Mouse (Mus musculus): ENCODE results near the gene Col23a1.

The Col23a1 gene

DNA sequence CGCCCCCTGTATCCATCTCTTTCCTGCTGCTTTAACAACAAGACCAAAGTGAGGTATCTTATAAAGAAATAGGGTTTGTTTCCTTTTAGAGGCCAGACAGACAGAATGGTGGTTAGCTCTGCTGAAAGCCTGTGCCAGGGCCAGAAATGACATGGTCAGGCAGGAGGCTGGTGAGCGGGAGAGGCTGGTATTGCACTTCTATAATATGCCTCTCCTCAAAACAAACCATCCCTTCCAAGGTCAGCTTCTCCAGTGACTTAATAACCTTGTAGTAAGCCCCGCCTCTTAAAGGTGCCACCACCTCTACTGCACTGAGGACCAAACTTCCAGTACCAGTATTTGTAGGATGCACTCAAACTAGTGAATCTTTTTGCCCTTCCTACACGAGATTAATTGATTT, 81.6 kb downstream of the Col23a1 start:
- in situ Hi-C loops (cut with MboI; ENCODE audit: unreplicated experiment in 2 of 2), result no loop called here

- in situ Hi-C loops (cut with MboI; ENCODE audit: unreplicated experiment in 2 of 2), result no loop called here
Measured at GRCm38 (mm10) chr11:51371926-51372325, 82.2 kb downstream of the Col23a1 start.

DNA sequence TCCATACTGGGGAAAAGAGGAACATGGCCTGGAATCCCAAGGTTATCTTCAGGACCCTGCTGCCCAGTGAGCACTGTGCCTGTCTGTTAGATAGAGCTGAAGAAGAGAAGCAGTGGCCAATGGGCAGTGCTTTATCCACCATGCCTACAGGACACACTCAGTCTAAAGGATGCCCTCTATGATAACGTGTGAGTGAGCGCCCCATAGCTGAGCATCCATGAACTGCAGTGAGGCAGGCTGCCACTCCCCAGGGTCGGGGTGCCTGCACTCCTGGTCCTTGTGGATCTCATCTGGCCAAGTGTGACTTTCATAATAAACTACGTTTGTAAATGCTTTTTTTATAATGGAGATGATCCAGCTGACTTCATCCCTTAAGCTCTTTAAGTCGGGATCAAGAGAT, 87.5 kb downstream of the Col23a1 start:
- in situ Hi-C loops (cut with MboI; ENCODE audit: unreplicated experiment in 2 of 2), result no loop called here

DNA sequence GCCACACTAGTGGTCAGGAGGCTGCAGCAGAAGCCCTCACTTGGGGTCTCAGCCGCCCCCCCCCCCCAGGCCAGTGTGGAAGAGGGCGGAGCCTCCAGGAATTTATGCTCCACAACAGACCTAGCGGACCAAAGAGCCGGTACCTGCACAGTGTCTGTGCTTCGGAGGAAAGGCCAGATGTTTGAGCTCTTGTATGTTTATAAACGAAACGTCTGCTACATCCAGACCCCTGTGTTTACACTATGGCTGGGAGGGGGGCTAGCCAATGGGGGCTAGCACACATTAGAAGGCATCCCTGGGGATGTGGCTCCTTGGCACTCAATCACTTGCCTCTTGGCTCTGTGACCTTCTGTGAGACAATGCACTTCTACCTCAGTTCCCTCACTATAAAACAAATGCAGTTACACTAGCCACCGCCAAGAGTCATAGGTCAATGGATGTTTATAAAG, 99.2 kb downstream of the Col23a1 start:
- in situ Hi-C loops (cut with MboI; ENCODE audit: unreplicated experiment in 2 of 2), result no loop called here

- in situ Hi-C loops (cut with MboI; ENCODE audit: unreplicated experiment in 2 of 2), result no loop called here
Measured at GRCm38 (mm10) chr11:51389763-51390162, 100.0 kb downstream of the Col23a1 start.

DNA sequence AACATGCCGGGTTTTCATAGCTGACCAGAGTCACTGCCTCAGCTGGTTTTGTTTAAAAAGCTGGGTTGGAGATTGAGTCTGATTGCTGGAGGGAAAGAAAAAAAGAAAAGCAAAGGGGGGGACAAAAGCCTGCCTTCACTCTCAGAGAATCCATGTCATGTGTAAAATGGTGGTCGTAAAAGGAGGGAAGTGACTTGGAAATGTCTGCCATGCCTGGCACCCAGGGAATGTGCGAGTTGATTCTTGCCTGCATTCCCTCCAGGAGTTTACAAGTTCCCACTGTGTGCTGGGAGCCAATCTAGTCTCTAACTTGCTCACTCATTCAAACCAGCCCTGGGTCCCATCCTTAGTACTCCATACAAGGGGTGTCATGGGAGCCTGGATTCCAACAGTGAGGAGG, 100.8 kb downstream of the Col23a1 start:
- in situ Hi-C loops (cut with MboI; ENCODE audit: unreplicated experiment in 2 of 2), result no loop called here

DNA sequence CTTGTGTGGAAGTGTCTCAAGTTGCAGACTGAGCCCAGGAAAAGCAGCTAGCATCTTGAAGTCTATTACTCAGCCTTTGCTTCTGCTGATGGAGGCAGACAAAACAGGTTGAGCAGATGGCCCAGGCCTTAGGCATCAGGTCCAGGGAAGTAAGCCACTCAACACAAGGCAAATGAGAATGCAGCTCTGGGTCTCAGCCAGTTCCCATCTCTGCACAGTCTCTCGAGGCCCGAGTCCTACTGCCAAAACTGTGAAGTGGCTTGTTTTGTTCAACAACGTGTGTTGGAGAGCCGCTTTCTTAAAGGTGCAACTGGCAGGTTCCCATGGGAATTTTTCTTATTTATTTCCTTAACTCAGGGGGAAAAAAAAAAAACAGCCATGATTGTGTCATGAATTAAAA, 101.8 kb downstream of the Col23a1 start:
- in situ Hi-C loops (cut with MboI; ENCODE audit: unreplicated experiment in 2 of 2), result no loop called here

GRCm38 (mm10) chr11:51394301-51394865, 104.7 kb downstream of the Col23a1 start:
- in situ Hi-C loops (cut with MboI; ENCODE audit: unreplicated experiment in 2 of 2), result no loop called here

DNA sequence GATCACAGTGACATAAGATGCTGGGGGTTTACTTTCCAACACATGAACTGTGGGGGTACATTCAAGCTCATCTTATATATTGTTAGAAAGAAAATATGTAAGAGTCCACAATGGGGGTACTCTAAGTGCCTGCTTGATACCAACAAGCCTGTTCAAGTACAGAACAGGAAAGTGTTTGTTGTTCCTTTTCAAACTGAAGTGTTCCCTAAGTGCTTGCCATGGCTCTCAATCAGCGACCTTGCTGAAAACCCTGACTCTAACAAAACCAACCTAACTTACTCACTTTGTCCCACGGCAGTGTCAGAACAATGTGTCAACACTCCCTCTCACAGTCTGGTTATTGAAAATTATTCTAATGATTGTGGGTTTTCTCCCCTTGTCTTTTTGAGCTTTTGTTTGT, 106.7 kb downstream of the Col23a1 start:
- in situ Hi-C loops (cut with MboI; ENCODE audit: unreplicated experiment in 2 of 2), result no loop called here

GRCm38 (mm10) chr11:51398084-51398483, 108.4 kb downstream of the Col23a1 start:
- in situ Hi-C loops (cut with MboI; ENCODE audit: unreplicated experiment in 2 of 2), result no loop called here

DNA sequence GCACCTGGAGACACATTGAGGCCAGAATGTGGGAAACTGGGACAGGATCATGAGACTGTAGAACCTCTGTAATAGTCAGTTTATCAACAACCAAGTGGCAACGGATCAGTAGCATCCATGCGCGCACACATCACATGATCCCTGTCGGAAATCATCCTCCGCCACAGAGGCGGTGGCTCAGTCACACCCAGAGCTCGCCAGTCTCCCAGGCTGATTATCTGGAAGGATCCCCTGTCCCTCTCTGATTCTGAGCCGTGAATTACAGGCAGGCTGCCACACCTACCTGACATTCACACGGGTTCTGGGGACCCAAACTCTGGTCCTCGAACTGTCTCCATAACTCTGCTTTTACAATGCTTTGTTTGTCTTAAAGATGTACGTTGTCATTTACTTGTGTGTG, 110.6 kb downstream of the Col23a1 start:
- in situ Hi-C loops (cut with MboI; ENCODE audit: unreplicated experiment in 2 of 2), result no loop called here

- in situ Hi-C loops (cut with MboI; ENCODE audit: unreplicated experiment in 2 of 2), result no loop called here
Measured at GRCm38 (mm10) chr11:51401481-51402128, 111.9 kb downstream of the Col23a1 start.

GRCm38 (mm10) chr11:51403886-51404285, 114.2 kb downstream of the Col23a1 start:
- in situ Hi-C loops (cut with MboI; ENCODE audit: unreplicated experiment in 2 of 2), result no loop called here

DNA sequence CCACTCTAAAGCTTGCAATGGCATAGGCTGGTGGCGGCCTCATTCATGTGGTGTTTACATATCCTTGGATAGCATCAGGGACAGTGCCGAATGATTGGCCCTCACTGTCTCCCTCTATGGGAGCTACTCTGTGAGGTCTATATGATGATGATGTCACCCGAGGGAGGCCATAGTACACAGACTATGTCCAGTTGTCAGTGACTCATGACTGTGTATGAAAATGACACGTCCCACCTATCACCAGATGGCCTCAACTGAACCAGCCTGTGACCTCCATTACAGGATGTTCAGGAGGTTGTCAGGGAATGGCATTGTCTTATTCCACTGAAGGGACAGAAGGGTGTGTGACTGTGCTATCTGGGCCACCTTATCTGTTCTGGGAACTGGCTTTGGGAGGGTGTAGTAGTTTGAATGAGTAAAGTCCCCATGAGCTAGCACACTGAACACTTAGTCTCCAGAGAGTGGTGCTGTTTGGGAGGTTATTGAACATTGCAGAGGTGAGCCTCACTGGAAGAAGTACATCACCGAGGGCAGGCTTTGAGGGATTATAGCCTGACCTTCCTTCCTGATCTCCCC, 115.2 kb downstream of the Col23a1 start:
- in situ Hi-C loops (cut with MboI; ENCODE audit: unreplicated experiment in 2 of 2), result no loop called here

- in situ Hi-C loops (cut with MboI; ENCODE audit: unreplicated experiment in 2 of 2), result no loop called here
Measured at GRCm38 (mm10) chr11:51406531-51406930, 116.8 kb downstream of the Col23a1 start.

DNA sequence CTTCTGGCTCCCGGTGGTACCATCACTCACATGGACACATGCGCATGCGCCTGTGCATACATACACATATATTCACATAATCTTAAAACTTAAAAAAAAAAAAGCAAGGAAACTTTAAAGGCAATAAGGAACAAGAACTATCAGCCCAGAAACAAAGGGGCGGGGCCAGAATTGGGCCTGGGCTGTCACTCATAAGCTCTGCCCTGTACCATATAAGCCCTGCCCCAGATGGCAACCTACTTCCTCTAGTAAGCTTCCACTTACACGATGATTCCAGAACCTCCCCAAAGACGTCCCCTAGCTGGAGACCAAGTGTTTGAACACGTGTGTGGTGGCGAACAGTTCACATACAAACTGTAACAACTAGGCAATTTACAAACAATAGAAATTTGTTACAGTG, 117.6 kb downstream of the Col23a1 start:
- in situ Hi-C loops (cut with MboI; ENCODE audit: unreplicated experiment in 2 of 2), result no loop called here

- in situ Hi-C loops (cut with MboI; ENCODE audit: unreplicated experiment in 2 of 2), result no loop called here
Measured at GRCm38 (mm10) chr11:51410771-51411170, 121.1 kb downstream of the Col23a1 start.

DNA sequence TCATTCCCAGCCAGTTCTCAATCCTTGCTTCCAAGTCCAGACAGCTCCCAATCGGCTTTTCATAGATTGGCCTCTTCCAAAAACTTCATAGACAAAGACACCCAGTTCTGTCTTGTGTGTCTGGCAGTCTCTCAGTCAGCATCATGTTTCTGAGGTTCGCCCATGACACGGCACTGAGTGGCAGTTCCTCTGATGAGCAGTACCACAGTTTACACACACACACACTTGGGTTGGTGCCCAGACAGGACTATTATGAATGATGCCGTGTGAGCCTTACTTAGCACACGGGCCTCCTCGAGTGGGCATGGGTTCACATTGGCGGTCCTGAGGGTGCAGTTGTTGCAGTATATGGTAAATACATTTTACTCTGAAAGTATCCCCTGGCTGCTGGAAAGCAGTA, 124.8 kb downstream of the Col23a1 start:
- in situ Hi-C loops (cut with MboI; ENCODE audit: unreplicated experiment in 2 of 2), result no loop called here

DNA sequence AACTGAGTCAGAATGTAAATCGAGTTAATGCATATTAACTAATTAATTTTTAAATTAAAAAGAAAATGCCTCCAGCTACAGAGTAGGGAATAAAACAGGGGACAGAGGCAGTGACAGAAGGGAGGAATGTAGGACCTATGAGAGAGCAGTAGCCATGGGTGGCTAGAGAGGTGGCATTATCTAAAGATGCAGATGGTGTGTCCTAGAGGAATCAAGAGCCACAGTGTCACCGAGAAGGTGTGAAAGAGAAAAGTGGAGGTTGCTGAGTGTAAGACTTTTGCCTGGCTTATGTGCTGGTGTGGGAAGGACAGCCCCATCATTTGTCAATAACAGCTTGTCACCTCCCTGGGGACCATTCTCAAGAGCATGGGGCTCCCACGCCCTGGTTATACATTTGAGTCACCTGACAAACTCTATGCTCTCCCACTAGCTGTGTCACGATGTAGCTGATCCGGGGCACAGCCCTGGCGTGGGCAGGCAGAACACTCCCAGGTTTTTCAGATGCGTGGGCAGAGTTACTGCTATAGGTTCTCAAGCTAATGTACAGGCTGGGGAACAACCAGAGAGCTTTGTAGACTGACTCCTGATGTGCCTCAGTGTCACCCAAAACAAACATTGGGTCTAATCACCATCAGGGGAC, 125.4 kb downstream of the Col23a1 start:
- in situ Hi-C loops (cut with MboI; ENCODE audit: unreplicated experiment in 2 of 2), result no loop called here

DNA sequence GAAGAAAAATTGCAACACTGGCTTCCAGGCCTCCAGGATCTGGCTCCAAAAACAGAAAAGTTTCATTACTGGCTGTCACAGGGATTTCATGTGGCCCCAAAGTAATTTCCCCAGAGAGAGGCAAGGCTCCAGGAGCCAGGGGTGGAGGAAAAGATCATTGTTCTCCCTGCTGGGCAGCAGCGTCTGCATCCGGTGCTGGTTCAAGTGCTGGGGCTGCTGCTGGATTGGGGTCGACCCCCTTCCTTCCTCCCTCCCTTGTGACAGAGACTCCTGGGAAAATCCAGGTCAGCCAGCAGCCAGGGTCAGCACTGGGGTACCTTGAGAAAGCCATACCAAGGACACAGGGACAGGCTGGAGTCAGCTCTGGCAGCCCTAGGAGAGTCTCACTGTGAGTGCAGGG, 129.1 kb downstream of the Col23a1 start:
- in situ Hi-C loops (cut with MboI; ENCODE audit: unreplicated experiment in 2 of 2), result no loop called here

- in situ Hi-C loops (cut with MboI; ENCODE audit: unreplicated experiment in 2 of 2), result no loop called here
Measured at GRCm38 (mm10) chr11:51421878-51422277, 132.2 kb downstream of the Col23a1 start.

DNA sequence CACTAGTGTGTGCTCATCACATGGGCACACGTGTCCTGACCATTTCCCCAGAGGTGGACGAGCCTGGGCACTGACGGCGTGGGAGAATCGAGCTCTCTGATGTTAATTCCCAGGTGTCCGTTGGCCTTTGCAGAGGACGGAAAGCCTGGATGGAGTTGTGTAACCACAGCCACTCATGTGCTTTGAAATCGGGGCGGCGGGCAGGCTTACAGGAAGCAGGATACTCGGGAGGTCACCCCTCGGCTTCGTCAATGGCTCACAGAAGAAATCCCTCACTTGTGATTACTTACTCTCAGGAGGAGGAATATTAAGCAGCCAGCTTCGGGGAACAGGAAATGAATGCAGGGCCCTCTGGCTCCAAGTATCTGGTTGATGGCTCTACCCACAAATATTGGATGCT, 133.0 kb downstream of the Col23a1 start:
- in situ Hi-C loops (cut with MboI; ENCODE audit: unreplicated experiment in 2 of 2), result no loop called here

Data from v-Abl transformed pro-B cells (cell line).